Mouse (Mus musculus): ENCODE results near the gene Tchh. TPM values are rescaled to one million over a fixed set of nuclear protein-coding genes. Genes with fewer than 3 reads are reported as not detected.
"Not testable (repeated sequence)": the region's sequence is repeated elsewhere in the genome, so short reads cannot be mapped to it uniquely, and the experiment has no call there.

The Tchh gene
- polyA plus RNA-seq, 1 experiment from 2014 or later = 0.25 TPM

DNA sequence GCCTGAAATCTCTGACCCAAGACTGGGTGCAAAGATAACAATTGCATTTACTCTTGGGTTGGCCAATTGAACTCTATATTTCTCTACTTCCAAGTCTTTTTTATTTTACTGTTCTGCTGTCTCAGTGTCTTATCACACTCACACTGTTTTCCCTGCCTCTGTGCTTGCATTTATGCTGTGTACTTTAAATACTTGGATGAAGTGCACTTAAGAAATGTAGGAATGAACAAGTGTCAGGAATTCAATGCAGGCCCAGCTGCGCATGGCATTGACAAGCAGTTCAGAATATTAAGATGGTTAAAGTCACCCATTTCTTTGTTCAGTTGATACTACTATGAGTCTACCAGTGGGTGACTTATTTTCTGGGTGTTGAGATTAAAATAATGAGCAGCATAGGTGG lies 37.9 kb downstream of the Tchh start:
- 88% methylated on average over 1 of the region's 1 CpGs for WGBS
- Histone ChIP-seq H3K36me3 (ENCODE audit: control insufficient read depth, insufficient read depth, low read length) (no peaks in the 10 kb centered on the region), H3K27ac (ENCODE audit: low read depth, low read length) (no peak overlapping the region), H3K4me3 (ENCODE audit: low read depth, low read length) (no peak overlapping the region), H3K4me2 (ENCODE audit: low read depth, low read length, severe bottlenecking) (no peak overlapping the region), H3K27me3 (ENCODE audit: control insufficient read depth, insufficient read depth, low read length) (no peaks in the 10 kb centered on the region), H3K9ac (ENCODE audit: low read length) (no peak overlapping the region), H3K4me1 (replicated peaks; ENCODE audit: control insufficient read depth, insufficient read depth, low read length) (no peaks in the 10 kb centered on the region), H3K9me3 (ENCODE audit: control insufficient read depth, low read length) (no peaks in the 10 kb centered on the region)
- no peak for DNase-seq (ENCODE audit: low spot score)
- ATAC-seq (replicated peaks; ENCODE audit: low FRiP score) = no peak

DNA sequence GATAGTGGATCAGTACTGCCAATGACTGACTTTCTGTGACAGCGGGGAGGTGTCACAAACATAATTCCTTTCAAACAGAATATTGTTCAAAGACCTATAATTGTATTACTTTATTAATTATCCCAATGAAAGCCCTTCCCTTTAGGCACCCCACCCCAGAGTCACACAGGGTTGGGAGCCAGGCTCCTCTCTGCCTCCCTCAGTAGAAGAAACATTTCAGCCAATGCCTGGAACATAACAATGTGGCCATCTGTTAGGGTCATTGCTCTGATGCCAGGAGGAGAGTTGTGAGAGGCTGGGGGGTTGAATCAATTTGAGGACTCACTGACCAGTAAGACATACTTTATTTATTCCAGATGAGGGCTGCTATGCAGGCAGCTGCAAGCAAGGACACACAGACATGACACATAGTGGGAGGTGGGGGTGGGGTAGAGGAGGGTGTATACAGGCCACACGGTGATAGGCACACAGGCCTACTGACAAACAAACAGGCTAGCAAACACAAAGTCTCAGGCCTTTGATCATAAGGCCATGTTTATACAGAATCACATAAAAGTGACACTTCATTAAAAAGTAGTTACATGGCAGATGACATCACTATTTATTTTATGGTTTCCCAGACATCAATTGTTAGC lies 40.0 kb downstream of the Tchh start:
- Histone ChIP-seq H3K9me3 (ENCODE audit: control insufficient read depth, low read length) (no peaks in the 10 kb centered on the region), H3K4me3 (ENCODE audit: low read depth, low read length) (no peak overlapping the region), H3K9ac (ENCODE audit: low read length) (no peak overlapping the region), H3K4me1 (replicated peaks; ENCODE audit: control insufficient read depth, insufficient read depth, low read length) (no peaks in the 10 kb centered on the region), H3K36me3 (ENCODE audit: control insufficient read depth, insufficient read depth, low read length) (no peaks in the 10 kb centered on the region), H3K27me3 (ENCODE audit: control insufficient read depth, insufficient read depth, low read length) (no peaks in the 10 kb centered on the region), H3K4me2 (ENCODE audit: low read depth, low read length, severe bottlenecking) (no peak overlapping the region), H3K27ac (ENCODE audit: low read depth, low read length) (no peak overlapping the region)
- DNase-seq (ENCODE audit: low spot score) (no peak), ATAC-seq (replicated peaks; ENCODE audit: low FRiP score) (no peak)
- 79% methylated on average over 2 of the region's 2 CpGs for WGBS

DNA sequence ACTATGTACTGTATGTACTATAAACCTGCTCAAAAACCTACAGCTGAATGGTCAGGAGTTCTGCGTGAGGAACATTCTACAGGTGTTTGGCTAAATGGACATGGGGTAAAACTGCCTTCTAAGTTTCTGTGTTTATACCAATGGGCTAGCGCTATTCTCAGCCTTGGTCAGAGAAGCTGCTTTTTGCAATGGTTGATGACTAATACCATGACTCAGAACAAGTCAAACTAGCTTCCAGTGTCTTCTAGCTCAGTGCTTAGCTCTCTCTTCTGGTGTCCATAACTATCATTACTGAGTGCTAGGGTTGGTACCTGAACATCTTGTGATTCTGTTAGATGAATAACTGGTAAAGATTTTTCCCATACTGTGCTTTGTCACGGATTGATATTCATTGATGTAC lies 43.5 kb downstream of the Tchh start:
- ATAC-seq (replicated peaks; ENCODE audit: low FRiP score) = no peak
- Histone ChIP-seq H3K9me3 (ENCODE audit: control insufficient read depth, low read length) (no peaks in the 10 kb centered on the region), H3K4me1 (replicated peaks; ENCODE audit: control insufficient read depth, insufficient read depth, low read length) (no peaks in the 10 kb centered on the region), H3K9ac (ENCODE audit: low read length) (no peak overlapping the region), H3K4me2 (ENCODE audit: low read depth, low read length, severe bottlenecking) (no peak overlapping the region), H3K27me3 (ENCODE audit: control insufficient read depth, insufficient read depth, low read length) (no peaks in the 10 kb centered on the region), H3K27ac (ENCODE audit: low read depth, low read length) (no peak overlapping the region), H3K4me3 (ENCODE audit: low read depth, low read length) (no peak overlapping the region), H3K36me3 (ENCODE audit: control insufficient read depth, insufficient read depth, low read length) (no peaks in the 10 kb centered on the region)
- 87% methylated on average over 3 of the region's 3 CpGs for WGBS
- DNase-seq (ENCODE audit: low spot score) = no peak

DNA sequence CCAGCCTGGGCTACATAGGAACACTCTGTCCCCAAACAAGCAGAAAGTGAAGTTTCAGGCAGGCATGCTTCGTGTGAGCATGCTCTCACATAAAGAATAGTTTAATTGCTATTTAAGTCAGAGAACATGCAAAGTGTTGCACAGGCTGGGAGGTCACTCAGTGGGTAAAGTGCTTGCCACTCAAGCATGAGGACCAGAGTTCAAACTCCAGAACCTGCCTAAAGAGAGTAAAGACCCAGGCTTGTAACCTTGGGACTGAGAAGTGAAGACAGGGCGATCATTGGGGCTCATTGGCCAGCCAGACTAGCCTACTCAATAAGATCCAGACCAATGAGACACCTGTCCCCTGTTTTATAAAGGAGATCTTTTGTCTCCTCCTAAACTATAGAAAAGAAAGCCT lies 46.4 kb downstream of the Tchh start:
- ATAC-seq (replicated peaks; ENCODE audit: low FRiP score) (no peak), DNase-seq (ENCODE audit: low spot score) (no peak)
- Histone ChIP-seq H3K4me1 (replicated peaks; ENCODE audit: control insufficient read depth, insufficient read depth, low read length) (no peaks in the 10 kb centered on the region), H3K27ac (ENCODE audit: low read depth, low read length) (no peak overlapping the region), H3K27me3 (ENCODE audit: control insufficient read depth, insufficient read depth, low read length) (no peaks in the 10 kb centered on the region), H3K9me3 (ENCODE audit: control insufficient read depth, low read length) (no peaks in the 10 kb centered on the region), H3K4me3 (ENCODE audit: low read depth, low read length) (no peak overlapping the region), H3K4me2 (ENCODE audit: low read depth, low read length, severe bottlenecking) (no peak overlapping the region), H3K9ac (ENCODE audit: low read length) (no peak overlapping the region), H3K36me3 (ENCODE audit: control insufficient read depth, insufficient read depth, low read length) (no peaks in the 10 kb centered on the region)
- WGBS = 88% methylated on average over 2 of the region's 2 CpGs

DNA sequence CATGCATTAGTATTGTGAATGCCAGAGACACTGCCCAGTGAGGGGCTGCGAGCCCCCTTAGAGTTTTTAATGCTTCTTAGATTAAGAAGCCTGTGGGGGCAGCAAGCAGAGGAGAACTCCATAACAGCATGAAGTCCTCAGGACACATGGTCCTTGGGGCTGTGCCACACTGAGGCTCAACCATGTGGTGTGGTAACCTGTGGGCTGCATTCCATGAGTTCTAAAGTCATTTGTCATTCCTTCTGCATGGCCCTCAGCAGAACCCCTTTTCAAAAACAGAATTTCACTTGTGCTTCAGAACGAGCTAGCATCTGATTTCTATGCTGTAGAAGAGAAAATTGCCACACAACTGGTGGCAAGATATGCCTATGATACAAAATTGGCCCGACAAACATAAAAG lies 50.0 kb downstream of the Tchh start:
- no peak for ATAC-seq (replicated peaks; ENCODE audit: low FRiP score)

DNA sequence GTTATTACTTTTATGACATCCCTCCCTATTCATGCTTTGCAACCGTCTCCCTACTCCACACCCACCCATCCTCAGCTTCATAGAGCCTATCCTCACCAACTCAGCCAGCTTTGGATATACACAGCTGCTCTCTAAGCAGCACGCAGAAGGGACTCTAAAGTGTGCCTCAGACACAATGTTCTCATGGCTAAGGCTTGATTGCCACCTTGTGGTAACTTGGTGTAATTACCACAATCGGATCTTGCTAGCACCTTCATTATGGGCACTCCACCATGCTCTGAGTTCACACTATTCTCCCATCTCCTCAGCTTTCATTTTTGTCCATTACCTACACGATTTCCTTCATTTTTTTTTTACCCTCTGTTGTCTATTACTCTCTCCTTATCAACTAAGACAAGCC lies 51.9 kb downstream of the Tchh start:
- Histone ChIP-seq H3K4me1 (replicated peaks; ENCODE audit: control insufficient read depth, insufficient read depth, low read length) (no peaks in the 10 kb centered on the region), H3K4me2 (ENCODE audit: low read depth, low read length, severe bottlenecking) (no peak overlapping the region), H3K36me3 (ENCODE audit: control insufficient read depth, insufficient read depth, low read length) (no peaks in the 10 kb centered on the region), H3K4me3 (ENCODE audit: low read depth, low read length) (no peak overlapping the region), H3K9ac (ENCODE audit: low read length) (no peak overlapping the region), H3K9me3 (ENCODE audit: control insufficient read depth, low read length) (no peaks in the 10 kb centered on the region), H3K27ac (ENCODE audit: low read depth, low read length) (no peak overlapping the region), H3K27me3 (ENCODE audit: control insufficient read depth, insufficient read depth, low read length) (no peaks in the 10 kb centered on the region)
- DNase-seq (ENCODE audit: low spot score) (no peak), ATAC-seq (replicated peaks; ENCODE audit: low FRiP score) (peak; percentile 86)
- WGBS = 2% methylated on average over 4 of the region's 4 CpGs

More for the DNA sequence above, 50.0 kb downstream of the Tchh start:
- H3K4me3 ChIP-seq (ENCODE audit: low read depth, low read length) = no peak overlapping the region
- no peak overlapping the region for H3K9ac ChIP-seq (ENCODE audit: low read length)
- H3K27ac ChIP-seq (ENCODE audit: low read depth, low read length) = no peak overlapping the region
- no peaks in the 10 kb centered on the region for H3K36me3 ChIP-seq (ENCODE audit: control insufficient read depth, insufficient read depth, low read length)
- DNase-seq (ENCODE audit: low spot score) = no peak
- no peaks in the 10 kb centered on the region for H3K4me1 ChIP-seq (replicated peaks; ENCODE audit: control insufficient read depth, insufficient read depth, low read length)
- no peak overlapping the region for H3K4me2 ChIP-seq (ENCODE audit: low read depth, low read length, severe bottlenecking)
- no peaks in the 10 kb centered on the region for H3K27me3 ChIP-seq (ENCODE audit: control insufficient read depth, insufficient read depth, low read length)
- WGBS = 76% methylated on average over 3 of the region's 3 CpGs
- no peaks in the 10 kb centered on the region for H3K9me3 ChIP-seq (ENCODE audit: control insufficient read depth, low read length)

DNA sequence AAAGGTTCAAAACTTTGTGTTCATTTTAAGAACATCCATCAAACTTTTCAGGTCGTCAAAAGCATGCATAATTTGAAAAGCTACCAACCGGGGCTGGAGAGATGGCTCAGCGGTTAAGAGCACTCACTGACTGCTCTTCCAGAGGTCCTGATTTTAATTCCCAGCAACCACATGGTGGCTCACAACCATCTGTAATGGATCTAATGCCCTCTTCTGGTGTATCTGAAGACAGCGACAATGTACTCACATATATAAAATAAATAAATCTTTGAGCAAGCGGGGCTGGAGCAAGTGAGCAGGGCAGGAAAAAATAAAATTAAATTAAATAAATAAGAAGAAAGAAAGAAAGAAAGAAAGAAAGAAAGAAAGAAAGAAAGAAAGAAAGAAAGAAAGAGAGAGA lies 52.6 kb downstream of the Tchh start:
- DNase-seq (ENCODE audit: low spot score); H3K4me1 ChIP-seq (replicated peaks; ENCODE audit: control insufficient read depth, insufficient read depth, low read length); H3K27ac ChIP-seq (ENCODE audit: low read depth, low read length); H3K9ac ChIP-seq (ENCODE audit: low read length); ATAC-seq (replicated peaks; ENCODE audit: low FRiP score); H3K4me3 ChIP-seq (ENCODE audit: low read depth, low read length); H3K9me3 ChIP-seq (ENCODE audit: control insufficient read depth, low read length); H3K4me2 ChIP-seq (ENCODE audit: low read depth, low read length, severe bottlenecking); H3K36me3 ChIP-seq (ENCODE audit: control insufficient read depth, insufficient read depth, low read length); H3K27me3 ChIP-seq (ENCODE audit: control insufficient read depth, insufficient read depth, low read length): not testable (repeated sequence)
- 27% methylated on average over 5 of the region's 5 CpGs for WGBS

DNA sequence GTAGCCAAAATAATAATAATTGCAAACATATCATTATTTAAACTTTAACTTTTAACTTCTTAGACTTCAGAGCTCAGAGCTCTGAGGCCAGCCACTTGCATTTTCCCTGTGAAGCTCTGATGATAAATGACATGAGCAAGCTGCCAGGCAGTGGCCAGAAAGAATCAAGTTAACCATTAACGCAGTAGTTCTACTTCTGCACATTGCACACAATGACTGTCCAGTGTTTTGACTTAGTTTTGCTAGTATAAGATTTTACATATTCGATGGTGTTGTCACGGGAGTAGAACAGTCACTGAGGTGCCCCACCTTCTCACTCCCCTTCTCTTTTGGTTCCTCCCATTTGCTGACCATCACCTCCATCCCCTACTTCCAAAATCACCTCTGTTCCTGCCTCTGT lies 55.0 kb downstream of the Tchh start:
- H3K9ac ChIP-seq (ENCODE audit: low read length) = no peak overlapping the region
- H3K4me3 ChIP-seq (ENCODE audit: low read depth, low read length) = no peak overlapping the region
- no peak for DNase-seq (ENCODE audit: low spot score)
- H3K36me3 ChIP-seq (ENCODE audit: control insufficient read depth, insufficient read depth, low read length) = no peaks in the 10 kb centered on the region
- ATAC-seq (replicated peaks; ENCODE audit: low FRiP score) = no peak
- no peak overlapping the region for H3K27ac ChIP-seq (ENCODE audit: low read depth, low read length)
- H3K4me1 ChIP-seq (replicated peaks; ENCODE audit: control insufficient read depth, insufficient read depth, low read length) = no peaks in the 10 kb centered on the region
- no peaks in the 10 kb centered on the region for H3K9me3 ChIP-seq (ENCODE audit: control insufficient read depth, low read length)
- no peak overlapping the region for H3K4me2 ChIP-seq (ENCODE audit: low read depth, low read length, severe bottlenecking)
- 87% methylated on average over 3 of the region's 3 CpGs for WGBS
- H3K27me3 ChIP-seq (ENCODE audit: control insufficient read depth, insufficient read depth, low read length) = no peaks in the 10 kb centered on the region
